Mouse (Mus musculus) embryonic facial prominence, embryonic 13.5 days (tissue): ENCODE results near the gene Olfr1166. TPM values are rescaled to one million over a fixed set of nuclear protein-coding genes. Genes with fewer than 3 reads are reported as not detected.
"Not testable (repeated sequence)": the region's sequence is repeated elsewhere in the genome, so short reads cannot be mapped to it uniquely, and the experiment has no call there.

Experiments
- ATAC-seq: fragments of 200-750 bp; cut with Nextera tagmentation; 2 replicates; pipeline ENCODE4 v1.8.0; 2017; ENCODE audit warnings: low read depth; ENCODE audit not compliant: insufficient number of reproducible peaks, insufficient read depth, low FRiP score, low TSS enrichment
- H3K27ac ChIP-seq: fragments of 300-500 bp; sonication (generic); 2 replicates; pipeline ENCODE4 v1.5.1; 2015; ENCODE audit warnings: moderate library complexity, mild to moderate bottlenecking, inconsistent platforms
- H3K27me3 ChIP-seq: fragments of 300-500 bp; sonication (generic); 2 replicates; pipeline ENCODE4 v1.6.1; 2015; ENCODE audit warnings: mild to moderate bottlenecking, inconsistent platforms
- H3K36me3 ChIP-seq: fragments of 300-500 bp; sonication (generic); 2 replicates; pipeline ENCODE4 v1.6.1; 2015; ENCODE audit warnings: mild to moderate bottlenecking, inconsistent platforms
- H3K4me1 ChIP-seq: fragments of 300-500 bp; sonication (generic); 2 replicates; pipeline ENCODE4 v1.6.1; 2015; ENCODE audit warnings: inconsistent platforms
- H3K4me2 ChIP-seq: fragments of 300-500 bp; sonication (generic); 2 replicates; pipeline ENCODE4 v1.6.1; 2015; ENCODE audit warnings: moderate library complexity, mild to moderate bottlenecking, inconsistent platforms
- H3K4me3 ChIP-seq: fragments of 300-500 bp; sonication (generic); 2 replicates; pipeline ENCODE4 v1.5.1; 2015; ENCODE audit warnings: mild to moderate bottlenecking, inconsistent platforms
- H3K9ac ChIP-seq: fragments of 300-500 bp; sonication (generic); 2 replicates; pipeline ENCODE4 v1.6.1; 2015; ENCODE audit warnings: mild to moderate bottlenecking, inconsistent platforms
- H3K9me3 ChIP-seq: fragments of 300-500 bp; sonication (generic); 2 replicates; pipeline ENCODE4 v1.6.1; 2016; ENCODE audit warnings: inconsistent platforms
- WGBS: fragments of 180-500 bp; shearing (Covaris S2); methylation state at CpG from one replicate; pipeline ENCODE4 v1.1.7; 2015; ENCODE audit warnings: mixed read lengths; 5-methylcytosine and 5-hydroxymethylcytosine counted together
- polyA plus RNA-seq: library from polyadenylated mRNA; unstranded; fragments of >200 nt; fragmentation: Nextera tagmentation; extraction: Ambion mirVana; gene quantifications from 2 replicates; pipeline ENCODE4 v1.2.1, GENCODE M21; 2015

Olfr1166 gene
- not detected in 2 replicates for polyA plus RNA-seq

DNA sequence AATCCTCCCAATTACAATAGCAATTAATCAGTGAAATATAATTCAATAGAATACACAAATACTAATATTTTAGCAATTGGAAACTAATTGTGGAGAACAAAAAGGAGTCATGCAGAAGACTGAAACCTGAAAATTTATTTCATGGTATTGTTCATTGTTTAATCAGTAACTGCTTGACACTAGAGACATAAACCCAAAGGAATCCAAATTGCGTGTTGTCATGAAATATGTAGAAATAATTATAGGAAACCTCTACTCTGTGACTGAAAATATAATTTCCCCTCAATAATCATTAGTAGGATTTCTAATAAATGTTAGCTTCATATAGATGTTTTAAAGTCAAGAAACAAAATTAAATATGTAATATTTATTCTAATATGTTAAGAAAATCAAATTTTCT lies at the start of gene Olfr1166:
Gene Olfr1166, minus strand, starts transcription at position 101 of the 400 bp plus-strand sequence.
- H3K4me2 ChIP-seq, result no peak within 1 kb of the TSS
- H3K9me3 ChIP-seq, result no peaks in the 10 kb centered on the region

DNA sequence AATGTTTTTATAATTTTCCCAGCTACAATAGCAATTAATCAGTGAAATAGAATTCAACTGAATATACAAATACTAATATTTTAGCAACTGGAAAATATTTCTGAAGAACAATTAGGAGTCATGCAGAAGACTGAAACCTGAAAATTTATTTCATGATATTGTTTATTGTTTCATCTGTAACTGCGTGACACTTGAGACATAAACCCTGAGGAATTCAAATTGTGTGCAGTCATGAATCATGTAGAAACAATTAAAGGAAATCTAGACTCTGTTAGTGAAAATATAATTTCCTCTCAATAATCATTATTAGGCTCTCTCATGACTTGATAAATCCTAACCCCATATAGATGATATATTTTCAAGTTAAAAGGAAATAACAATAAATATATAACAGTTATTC lies 27.0 kb upstream of the Olfr1166 start, which contains the start of gene Olfr1167:
Gene Olfr1167, minus strand, starts transcription at position 101 of the 400 bp plus-strand sequence.
- not testable (repeated sequence) for H3K4me2 ChIP-seq, H3K27me3 ChIP-seq, H3K27ac ChIP-seq, H3K36me3 ChIP-seq, H3K9me3 ChIP-seq, ATAC-seq, H3K4me3 ChIP-seq, H3K9ac ChIP-seq, H3K4me1 ChIP-seq
- 84% methylated on average over 1 of the region's 1 CpGs for WGBS

More for the DNA sequence above, at the start of gene Olfr1166:
- Histone ChIP-seq H3K4me1 (no peaks in the 10 kb centered on the region), H3K36me3 (no peaks in the 10 kb centered on the region), H3K27me3 (no peaks in the 10 kb centered on the region), H3K27ac (no peak within 1 kb of the TSS), H3K4me3 (no peak within 1 kb of the TSS), H3K9ac (no peak within 1 kb of the TSS)
- 83% methylated on average over 1 of the region's 1 CpGs for WGBS
- no peak for ATAC-seq

- Histone ChIP-seq H3K27ac (no peak within 1 kb of the TSS), H3K4me1 (no peaks in the 10 kb centered on the region), H3K9me3 (no peaks in the 10 kb centered on the region), H3K36me3 (no peaks in the 10 kb centered on the region), H3K4me2 (no peak within 1 kb of the TSS), H3K9ac (no peak within 1 kb of the TSS), H3K27me3 (no peaks in the 10 kb centered on the region), H3K4me3 (no peak within 1 kb of the TSS)
- WGBS, result 72% methylated on average over 4 of the region's 4 CpGs
- ATAC-seq, result no peak
Observed at GRCm38 (mm10) chr2:88093866-88094265, 34.2 kb downstream of the Olfr1166 start, which contains the start of gene Olfr1164. Gene Olfr1164 (minus strand): TSS chr2:88093966.

Other genes with a start within 250 kb of the Olfr1166 start
- gene Olfr1153, start 233.3 kb downstream of the Olfr1166 start, polyA plus RNA-seq, result not detected in 2 replicates
- gene Olfr1154, start 223.1 kb downstream of the Olfr1166 start, polyA plus RNA-seq, result not detected in 2 replicates
- gene Olfr1155, start 183.1 kb downstream of the Olfr1166 start, polyA plus RNA-seq, result not detected in 2 replicates
- not detected in 2 replicates for gene Olfr1156, start 175.2 kb downstream of the Olfr1166 start, polyA plus RNA-seq
- gene Olfr1157, start 160.0 kb downstream of the Olfr1166 start, polyA plus RNA-seq, result not detected in 2 replicates
- gene Olfr74, start 153.6 kb downstream of the Olfr1166 start, polyA plus RNA-seq, result not detected in 2 replicates
- gene Olfr1158, start 138.2 kb downstream of the Olfr1166 start, polyA plus RNA-seq, result not detected in 2 replicates
- not detected in 2 replicates for gene Olfr1160, start 120.0 kb downstream of the Olfr1166 start, polyA plus RNA-seq
- gene Olfr1161, start 105.5 kb downstream of the Olfr1166 start, polyA plus RNA-seq, result not detected in 2 replicates
- not detected in 2 replicates for gene Olfr73, start 90.6 kb downstream of the Olfr1166 start, polyA plus RNA-seq
- not detected in 2 replicates for gene Olfr1162, start 77.1 kb downstream of the Olfr1166 start, polyA plus RNA-seq
- gene Olfr1163, start 56.4 kb downstream of the Olfr1166 start, polyA plus RNA-seq, result not detected in 2 replicates
- gene Olfr1164, start 34.3 kb downstream of the Olfr1166 start, polyA plus RNA-seq, result not detected in 2 replicates
- gene Olfr1167, start 26.9 kb upstream of the Olfr1166 start, polyA plus RNA-seq, result not detected in 2 replicates
- gene Olfr1168, start 53.6 kb upstream of the Olfr1166 start, polyA plus RNA-seq, result not detected in 2 replicates
- not detected in 2 replicates for gene Olfr1170, start 100.1 kb upstream of the Olfr1166 start, polyA plus RNA-seq
- 0.06 TPM in 1 of 2 replicates, not detected in the other for gene Olfr1173, start 151.6 kb upstream of the Olfr1166 start, polyA plus RNA-seq
- not detected in 2 replicates for gene Olfr1174-ps, start 186.9 kb upstream of the Olfr1166 start, polyA plus RNA-seq
- gene Olfr1175-ps, start 198.9 kb upstream of the Olfr1166 start, polyA plus RNA-seq, result not detected in 2 replicates
- not detected in 2 replicates for gene Olfr1176, start 208.4 kb upstream of the Olfr1166 start, polyA plus RNA-seq
- gene Olfr1177-ps, start 218.2 kb upstream of the Olfr1166 start, polyA plus RNA-seq, result not detected in 2 replicates